Comparison of ENCODE assay signal across 8 mouse cellular contexts in genomic region chr3:122461932-122462871, GRCm38 (mm10).
DNase-seq lines count a peak whose midpoint lies in the region.

No protein-coding gene starts in this region.

- peak; percentile 22 for DNase-seq in ovary, postnatal 10 days (ENCODE audit: low spot score)
- DNase-seq in ovary, postnatal 36 days (ENCODE audit: low spot score), result no peak
- DNase-seq in cerebellum, adult 9-11 months, result peak; percentile 65
- peak; percentile 44 to 46 for DNase-seq in heart, postnatal 36 days
- peak; percentile 69 to 77 for DNase-seq in kidney, postnatal 4 days
- DNase-seq in skeletal muscle tissue, adult 2 months (ENCODE audit: low read depth, low spot score), result peak; percentile 44
- DNase-seq in right cerebral cortex, adult 18-20 months, result no peak
- DNase-seq in left cerebral cortex, adult 9 months (ENCODE audit: low spot score in 2 of 2), result no peak

- intact Hi-C loops in heart, postnatal 36 days (cut with DNase I), result loop anchor here (2.0 to 10.0 kb wide), 2 partner anchors 43 to 577 kb away; no protein-coding TSS in a partner anchor

Comparison
In these comparisons a context has a peak if more than half of its experiments do, and no peak if none do; other contexts are left out.
1. DNase-seq: peak in ovary, postnatal 10 days (single experiment), cerebellum, adult 9-11 months (single experiment), heart, postnatal 36 days (2 of 2), kidney, postnatal 4 days (2 of 2) and skeletal muscle tissue, adult 2 months (single experiment); none in ovary, postnatal 36 days (single experiment), right cerebral cortex, adult 18-20 months (single experiment) and left cerebral cortex, adult 9 months (0 of 2).